Mouse (Mus musculus): ENCODE data around the gene Snu13. TPM values are rescaled to one million over a fixed set of nuclear protein-coding genes. Genes with fewer than 3 reads are reported as not detected.

Snu13 gene
- polyA plus RNA-seq, 2 experiments = 155 to 280 TPM

GRCm38 (mm10) chr15:82081161-82081560, 33.8 kb upstream of the Snu13 start:
- no peak overlapping the region for H3K4me2 ChIP-seq (replicated peaks; ENCODE audit: low read depth, low read length, severe bottlenecking)
- H3K9me3 ChIP-seq (ENCODE audit: control insufficient read depth, low read length) = no peaks in the 10 kb centered on the region
- TF ChIP-seq POLR2A (IDR thresholded peaks at IDR 0.05; ENCODE audit: borderline replicate concordance, extremely low read depth, insufficient read depth, insufficient read length) = no peak
- DNase-seq (ENCODE audit: low spot score) (no peak), ATAC-seq (ENCODE audit: low FRiP score, low read depth) (no peak)
- no peaks in the 10 kb centered on the region for H3K27me3 ChIP-seq (ENCODE audit: control insufficient read depth, insufficient read depth, low read length)
- H3K9ac ChIP-seq (ENCODE audit: low read depth, low read length, severe bottlenecking) = no peak overlapping the region
- 39% methylated on average over 7 of the region's 7 CpGs for WGBS
- no peaks in the 10 kb centered on the region for H3K4me1 ChIP-seq (ENCODE audit: control insufficient read depth, insufficient read depth, low read length)
- H3K4me3 ChIP-seq (replicated peaks; ENCODE audit: low read length) = no peak overlapping the region
- no peaks in the 10 kb centered on the region for H3K36me3 ChIP-seq (ENCODE audit: control insufficient read depth, insufficient read depth, low read length)
- no peak overlapping the region for H3K27ac ChIP-seq (replicated peaks; ENCODE audit: low read depth, low read length)

- 60% methylated on average over 10 of the region's 10 CpGs for WGBS
- DNase-seq (ENCODE audit: low spot score) = no peak
- Histone ChIP-seq H3K27ac (replicated peaks; ENCODE audit: low read depth, low read length) (no peak overlapping the region), H3K27me3 (ENCODE audit: control insufficient read depth, insufficient read depth, low read length) (no peaks in the 10 kb centered on the region), H3K9me3 (ENCODE audit: control insufficient read depth, low read length) (no peaks in the 10 kb centered on the region), H3K36me3 (ENCODE audit: control insufficient read depth, insufficient read depth, low read length) (no peaks in the 10 kb centered on the region), H3K4me3 (replicated peaks; ENCODE audit: low read length) (no peak overlapping the region), H3K4me2 (replicated peaks; ENCODE audit: low read depth, low read length, severe bottlenecking) (no peak overlapping the region), H3K4me1 (ENCODE audit: control insufficient read depth, insufficient read depth, low read length) (no peaks in the 10 kb centered on the region), H3K9ac (ENCODE audit: low read depth, low read length, severe bottlenecking) (no peak overlapping the region)
- TF ChIP-seq POLR2A (IDR thresholded peaks at IDR 0.05; ENCODE audit: borderline replicate concordance, extremely low read depth, insufficient read depth, insufficient read length) = no peak
- ATAC-seq (ENCODE audit: low FRiP score, low read depth) = no peak
These were observed 32.5 kb upstream of the Snu13 start for GRCm38 (mm10) chr15:82079883-82080282.

GRCm38 (mm10) chr15:82073490-82073889, 26.1 kb upstream of the Snu13 start:
- no peak for ATAC-seq (ENCODE audit: low FRiP score, low read depth)

GRCm38 (mm10) chr15:82071816-82072469, 24.5 kb upstream of the Snu13 start:
- H3K4me2 ChIP-seq (replicated peaks; ENCODE audit: low read depth, low read length, severe bottlenecking) = no peak overlapping the region
- no peaks in the 10 kb centered on the region for H3K36me3 ChIP-seq (ENCODE audit: control insufficient read depth, insufficient read depth, low read length)
- no peak for TF ChIP-seq POLR2A (IDR thresholded peaks at IDR 0.05; ENCODE audit: borderline replicate concordance, extremely low read depth, insufficient read depth, insufficient read length)
- no peak overlapping the region for H3K9ac ChIP-seq (ENCODE audit: low read depth, low read length, severe bottlenecking)
- H3K27ac ChIP-seq (replicated peaks; ENCODE audit: low read depth, low read length) = no peak overlapping the region
- WGBS = 89% methylated on average over 26 of the region's 26 CpGs
- H3K4me1 ChIP-seq (ENCODE audit: control insufficient read depth, insufficient read depth, low read length) = no peaks in the 10 kb centered on the region; the same call in 1 of the 2 replicates
- DNase-seq (ENCODE audit: low spot score) (no peak), ATAC-seq (ENCODE audit: low FRiP score, low read depth) (no peak)
- H3K4me3 ChIP-seq (replicated peaks; ENCODE audit: low read length) = no peak overlapping the region
- peaks cover 25% of the 10 kb centered on the region for H3K27me3 ChIP-seq (ENCODE audit: control insufficient read depth, insufficient read depth, low read length)
- 0 out of 2 replicates have a peak, but pooled peaks cover 6% of the 10 kb centered on the region for H3K9me3 ChIP-seq (ENCODE audit: control insufficient read depth, low read length)

More at GRCm38 (mm10) chr15:82073490-82073889, 26.1 kb upstream of the Snu13 start:
- Histone ChIP-seq H3K27me3 (ENCODE audit: control insufficient read depth, insufficient read depth, low read length) (peaks cover 24% of the 10 kb centered on the region), H3K4me3 (replicated peaks; ENCODE audit: low read length) (no peak overlapping the region), H3K36me3 (ENCODE audit: control insufficient read depth, insufficient read depth, low read length) (no peaks in the 10 kb centered on the region), H3K4me2 (replicated peaks; ENCODE audit: low read depth, low read length, severe bottlenecking) (no peak overlapping the region), H3K9me3 (ENCODE audit: control insufficient read depth, low read length) (0 out of 2 replicates have a peak, but pooled peaks cover 6% of the 10 kb centered on the region), H3K4me1 (ENCODE audit: control insufficient read depth, insufficient read depth, low read length) (no peaks in the 10 kb centered on the region; the same call in 1 of the 2 replicates), H3K9ac (ENCODE audit: low read depth, low read length, severe bottlenecking) (no peak overlapping the region), H3K27ac (replicated peaks; ENCODE audit: low read depth, low read length) (no peak overlapping the region)
- DNase-seq (ENCODE audit: low spot score) = no peak
- 85% methylated on average over 7 of the region's 7 CpGs for WGBS
- no peak for TF ChIP-seq POLR2A (IDR thresholded peaks at IDR 0.05; ENCODE audit: borderline replicate concordance, extremely low read depth, insufficient read depth, insufficient read length)

- DNase-seq (ENCODE audit: low spot score) (no peak), ATAC-seq (ENCODE audit: low FRiP score, low read depth) (no peak)
- H3K4me3 ChIP-seq (replicated peaks; ENCODE audit: low read length) = peak within 1 kb of the TSS; percentile 19
- no peaks in the 10 kb centered on the region for H3K36me3 ChIP-seq (ENCODE audit: control insufficient read depth, insufficient read depth, low read length)
- WGBS = 21% methylated on average over 37 of the region's 40 CpGs
- H3K27me3 ChIP-seq (ENCODE audit: control insufficient read depth, insufficient read depth, low read length) = peaks cover 25% of the 10 kb centered on the region
- no peaks in the 10 kb centered on the region; the same call in 1 of the 2 replicates for H3K4me1 ChIP-seq (ENCODE audit: control insufficient read depth, insufficient read depth, low read length)
- 0 out of 2 replicates have a peak, but pooled peaks cover 6% of the 10 kb centered on the region for H3K9me3 ChIP-seq (ENCODE audit: control insufficient read depth, low read length)
- H3K27ac ChIP-seq (replicated peaks; ENCODE audit: low read depth, low read length) = no peak within 1 kb of the TSS
- H3K9ac ChIP-seq (ENCODE audit: low read depth, low read length, severe bottlenecking) = no peak within 1 kb of the TSS
- peak within 1 kb of the TSS; percentile 36 for H3K4me2 ChIP-seq (replicated peaks; ENCODE audit: low read depth, low read length, severe bottlenecking)
- TF ChIP-seq POLR2A (IDR thresholded peaks at IDR 0.05; ENCODE audit: borderline replicate concordance, extremely low read depth, insufficient read depth, insufficient read length) = no peak
These were observed 22.5 kb upstream of the Snu13 start, which contains the start of gene Mei1 for GRCm38 (mm10) chr15:82069898-82070297. Gene Mei1 (plus strand): TSS chr15:82069996.
